Mouse (Mus musculus) ZHBTc4 (cell line): ENCODE measurements at regions not wholly inside any gene's neighbourhood (a gene's known extent, or its start where the extent isn't known, plus 50 kb on each side); places are given as distances from the start of the nearest gene placed in this dataset.

Experiments used
- DNase-seq: peaks from one replicate; pipeline ENCODE4 v3.0.0-alpha.2; 2011; ENCODE audit warnings: low read depth, low spot score

DNA sequence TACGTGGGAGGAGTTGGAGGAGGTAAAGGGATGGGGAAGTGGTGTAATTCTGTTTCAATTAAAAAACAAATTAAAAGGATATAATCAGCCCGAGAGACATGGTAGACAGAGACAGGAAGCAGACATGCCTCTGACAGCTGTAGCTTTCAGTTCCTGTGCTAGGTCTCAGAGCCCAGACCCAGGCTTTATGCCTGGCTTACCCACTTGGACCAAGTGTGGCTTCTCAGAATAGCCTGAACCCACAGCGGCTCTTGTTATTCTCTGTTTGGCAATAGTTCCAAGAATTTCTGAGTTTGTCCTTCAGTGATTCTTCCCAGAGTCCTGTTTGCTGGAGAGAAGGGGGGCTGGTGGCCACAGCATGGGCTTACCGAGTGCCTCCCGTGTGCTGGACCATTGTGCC is 182.4 kb downstream of the Pten start:
- no peak for DNase-seq

DNA sequence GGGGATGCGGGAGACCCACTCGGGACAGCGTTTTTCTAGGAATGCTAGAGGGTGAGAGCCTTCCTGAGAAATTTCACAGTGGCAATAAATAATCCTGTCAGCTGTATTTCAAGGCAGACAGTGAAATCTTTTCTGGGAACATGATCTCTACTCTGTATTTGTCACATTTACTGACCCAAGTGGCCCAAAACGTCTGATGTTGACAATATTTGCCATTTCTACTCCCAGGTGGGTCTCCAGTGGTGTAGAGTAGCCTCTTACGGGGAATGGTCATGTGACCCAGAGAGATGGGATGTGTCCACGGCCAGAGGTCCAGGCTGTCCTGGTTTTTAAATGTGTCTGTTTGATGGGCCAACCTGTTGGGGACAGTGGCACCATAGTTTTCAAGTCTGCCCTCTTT is 183.5 kb downstream of the Pten start:
- no peak for DNase-seq

DNA sequence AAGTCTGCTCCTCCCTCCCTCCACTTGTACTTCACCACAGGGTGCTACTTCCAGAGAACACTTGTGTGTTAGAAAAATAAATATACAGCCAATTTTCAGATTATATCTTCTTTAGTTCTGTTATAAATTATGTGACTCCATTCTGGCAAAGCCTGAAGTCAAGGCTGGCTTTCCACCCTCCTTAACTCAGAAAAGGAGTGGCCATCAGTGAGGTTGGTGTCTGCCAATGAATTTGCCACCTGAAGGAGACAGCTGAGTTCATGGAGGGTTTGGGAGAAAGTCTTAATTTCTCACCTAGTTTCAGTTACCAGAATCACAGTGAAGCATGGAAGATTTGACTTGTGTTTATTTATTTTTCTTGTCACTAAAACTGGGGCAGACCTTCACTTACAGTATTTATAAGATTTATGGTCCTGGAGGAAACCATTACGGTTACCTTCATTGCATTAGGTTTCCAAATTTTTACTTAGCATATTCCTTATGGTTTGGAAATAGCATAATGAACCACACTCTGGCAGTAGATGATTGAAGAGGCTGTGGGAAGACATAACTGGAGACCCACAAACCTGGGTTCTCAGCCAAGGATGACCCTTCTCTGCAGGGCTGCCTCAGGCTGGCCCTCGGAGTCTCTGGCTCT is 186.4 kb downstream of the Pten start:
- no peak for DNase-seq

DNA sequence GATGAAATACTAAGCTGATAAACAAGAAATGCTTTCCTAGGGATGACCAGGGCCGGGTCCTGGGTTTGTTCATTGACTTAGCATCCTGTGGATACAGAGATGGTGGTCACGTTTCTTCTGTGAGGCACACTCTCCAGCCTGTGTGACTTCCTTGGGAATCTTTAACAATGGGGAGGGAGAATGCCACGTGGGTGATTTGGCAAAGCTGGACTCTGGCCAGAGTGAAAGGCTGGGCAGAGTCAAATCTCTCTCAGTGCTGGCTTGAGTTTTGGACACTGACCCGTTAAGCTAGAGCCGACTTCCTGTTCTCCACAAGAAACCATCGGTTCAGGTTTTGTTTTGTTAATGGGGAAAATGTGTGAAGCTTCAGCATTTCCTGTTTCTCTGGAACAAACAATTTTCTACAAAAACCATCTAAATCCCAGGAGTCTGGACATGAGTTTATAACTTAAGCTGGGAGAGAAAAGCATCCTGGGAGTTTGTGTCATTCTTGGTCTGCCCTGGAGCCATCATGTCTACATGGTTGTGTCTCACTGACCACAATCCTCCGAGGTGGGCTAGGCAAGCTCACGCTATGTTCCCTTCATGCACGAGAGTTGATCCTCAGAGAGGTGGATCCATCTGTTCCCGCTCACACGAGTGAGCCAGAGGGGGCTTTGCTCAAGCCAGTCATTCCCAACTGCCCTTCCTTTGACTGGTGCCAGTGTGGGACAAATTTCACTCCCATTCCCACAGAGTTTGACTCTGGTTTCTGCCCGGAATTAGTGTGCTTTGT is 190.0 kb downstream of the Pten start:
- DNase-seq = no peak

DNA sequence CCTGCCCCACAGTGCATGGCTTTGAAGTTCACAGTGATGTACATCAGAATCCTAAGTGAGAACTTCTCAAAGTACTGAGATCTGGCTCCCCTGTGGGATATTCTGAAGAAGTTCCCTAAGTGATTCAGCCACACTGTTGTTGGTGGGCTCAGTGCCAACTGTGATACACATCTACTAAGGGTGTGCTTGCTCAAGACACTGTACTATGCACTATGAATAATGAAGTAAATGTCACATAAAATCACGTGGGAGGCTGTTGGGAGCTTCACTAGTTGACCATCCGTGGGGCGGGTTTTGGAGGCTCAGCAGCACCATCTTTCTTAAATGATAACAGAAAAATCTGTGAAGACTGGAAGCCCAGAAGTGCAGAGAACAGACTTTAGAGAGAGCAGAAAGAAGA is 193.0 kb downstream of the Pten start:
- DNase-seq = no peak

DNA sequence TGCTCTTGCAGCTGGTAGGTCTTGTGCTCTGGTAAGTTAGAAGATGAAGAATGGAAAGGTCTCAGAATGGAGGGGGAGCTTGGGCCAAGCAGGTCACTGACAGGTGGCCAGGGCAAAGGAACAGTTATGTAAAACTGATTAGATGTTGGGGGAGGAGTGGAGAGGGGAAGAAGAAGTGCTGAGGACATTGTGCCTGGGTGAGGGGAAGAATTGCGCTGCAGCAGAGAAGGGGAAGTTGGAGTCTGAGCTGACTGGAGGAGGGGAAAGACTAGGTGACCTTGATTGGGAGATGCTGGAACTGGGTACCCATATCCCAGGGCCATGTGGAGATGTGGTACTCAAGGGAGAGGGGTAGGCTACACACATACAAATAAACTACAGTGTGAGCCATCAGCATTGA is 193.5 kb downstream of the Pten start:
- no peak for DNase-seq

DNA sequence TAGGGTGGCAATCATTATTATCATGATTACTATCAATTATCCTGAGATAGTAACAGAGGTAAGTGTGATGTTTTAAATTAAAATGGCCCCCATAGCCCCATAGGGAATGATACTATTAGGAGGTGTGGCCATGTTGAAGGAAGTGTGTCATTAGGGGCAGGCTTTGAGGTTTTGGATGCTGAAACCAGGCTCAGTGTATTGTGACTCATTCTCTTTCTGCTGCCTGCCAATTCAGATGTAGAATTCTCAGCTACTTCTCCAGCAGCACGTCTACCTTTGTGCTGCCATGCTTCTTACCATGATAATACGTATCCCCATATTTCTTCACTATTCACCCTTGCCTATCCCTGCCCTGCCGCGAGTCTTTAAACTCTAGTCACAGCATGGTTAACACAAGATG is 195.1 kb downstream of the Pten start:
- no peak for DNase-seq

DNA sequence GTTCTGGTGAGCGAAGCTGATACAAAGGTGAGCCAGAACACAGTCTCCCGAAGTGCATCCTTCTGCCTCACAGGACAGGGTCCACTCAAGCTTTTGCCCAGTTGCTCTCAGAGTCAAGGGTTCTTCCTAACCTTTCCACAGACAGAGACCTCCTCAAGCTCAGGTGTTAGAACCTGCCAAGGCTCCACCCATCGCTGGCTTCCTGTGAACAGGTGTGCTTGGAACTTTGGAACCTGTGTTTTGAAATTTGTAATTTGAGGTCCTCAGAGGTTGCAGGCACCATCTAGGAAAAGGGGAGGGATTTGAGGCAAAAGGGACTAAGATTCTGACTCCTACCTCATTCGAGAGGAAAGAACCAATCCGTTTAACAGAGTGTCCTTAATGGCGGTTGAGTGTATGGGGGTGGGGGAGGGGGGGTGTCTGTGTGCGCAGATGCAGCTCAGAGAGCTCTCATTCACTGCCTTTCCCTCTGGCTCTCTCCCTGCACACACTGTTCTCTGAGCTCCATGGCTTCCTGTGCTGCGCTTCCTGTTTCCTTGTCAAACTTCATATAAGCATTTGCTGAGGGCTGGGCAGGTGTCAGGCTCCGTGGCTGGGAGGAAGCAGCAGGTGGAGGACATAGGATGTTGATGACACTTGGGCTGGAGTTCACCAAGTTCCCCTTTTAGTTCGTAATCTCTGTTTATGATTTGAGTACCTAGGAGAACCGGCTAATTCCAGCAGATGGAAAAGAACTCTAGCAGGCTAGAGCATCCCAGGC is 195.8 kb downstream of the Pten start:
- DNase-seq = peak; percentile 41

DNA sequence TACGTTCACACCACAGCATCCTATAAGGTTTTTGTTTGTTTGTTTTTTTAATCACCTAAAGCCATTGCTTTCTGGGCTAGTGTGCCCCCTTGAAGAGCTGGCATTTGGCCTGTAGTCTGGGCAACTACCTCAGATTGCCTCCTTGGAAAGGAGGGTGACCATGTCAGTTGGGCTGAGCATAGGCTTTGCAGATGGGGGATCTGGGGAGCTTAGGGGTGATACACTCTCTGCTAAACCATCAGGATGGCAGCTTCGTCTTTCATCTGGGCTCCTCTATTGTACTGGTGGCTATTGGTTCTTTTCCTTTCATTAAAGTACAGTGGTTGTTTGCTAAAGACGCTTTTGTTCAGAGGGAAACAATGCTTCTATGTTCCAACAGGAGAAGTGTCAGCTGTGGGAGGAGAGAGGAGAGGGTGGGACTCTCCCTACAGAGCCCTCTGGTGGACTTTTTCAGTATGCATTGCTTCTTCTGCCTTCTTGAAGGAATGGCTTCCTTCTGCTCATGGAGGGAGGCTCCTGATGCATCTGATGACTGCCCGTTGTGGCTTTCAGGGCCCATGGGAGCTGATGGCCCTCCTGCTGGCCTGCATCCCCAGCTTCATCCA is 196.8 kb downstream of the Pten start:
- peak; percentile 78 for DNase-seq

DNA sequence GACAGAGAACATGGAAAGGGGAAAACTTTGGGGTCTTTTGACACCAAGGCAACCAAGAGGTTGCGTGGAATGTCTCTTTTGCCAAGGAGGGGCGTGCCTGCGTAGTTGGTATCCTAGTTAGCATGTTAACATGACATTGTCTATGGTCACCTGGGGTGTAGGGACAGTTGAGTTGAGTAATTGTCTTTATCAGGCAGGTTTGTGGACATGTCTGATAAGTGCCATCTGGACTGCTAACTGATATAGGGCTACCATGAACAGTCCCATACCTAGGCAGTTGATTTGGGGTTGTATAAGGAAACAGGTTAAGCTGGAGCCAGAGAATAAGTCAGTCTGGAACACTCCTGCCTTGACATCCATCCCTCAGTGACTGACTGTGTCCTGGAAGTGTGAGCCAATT is 197.6 kb downstream of the Pten start:
- no peak for DNase-seq

DNA sequence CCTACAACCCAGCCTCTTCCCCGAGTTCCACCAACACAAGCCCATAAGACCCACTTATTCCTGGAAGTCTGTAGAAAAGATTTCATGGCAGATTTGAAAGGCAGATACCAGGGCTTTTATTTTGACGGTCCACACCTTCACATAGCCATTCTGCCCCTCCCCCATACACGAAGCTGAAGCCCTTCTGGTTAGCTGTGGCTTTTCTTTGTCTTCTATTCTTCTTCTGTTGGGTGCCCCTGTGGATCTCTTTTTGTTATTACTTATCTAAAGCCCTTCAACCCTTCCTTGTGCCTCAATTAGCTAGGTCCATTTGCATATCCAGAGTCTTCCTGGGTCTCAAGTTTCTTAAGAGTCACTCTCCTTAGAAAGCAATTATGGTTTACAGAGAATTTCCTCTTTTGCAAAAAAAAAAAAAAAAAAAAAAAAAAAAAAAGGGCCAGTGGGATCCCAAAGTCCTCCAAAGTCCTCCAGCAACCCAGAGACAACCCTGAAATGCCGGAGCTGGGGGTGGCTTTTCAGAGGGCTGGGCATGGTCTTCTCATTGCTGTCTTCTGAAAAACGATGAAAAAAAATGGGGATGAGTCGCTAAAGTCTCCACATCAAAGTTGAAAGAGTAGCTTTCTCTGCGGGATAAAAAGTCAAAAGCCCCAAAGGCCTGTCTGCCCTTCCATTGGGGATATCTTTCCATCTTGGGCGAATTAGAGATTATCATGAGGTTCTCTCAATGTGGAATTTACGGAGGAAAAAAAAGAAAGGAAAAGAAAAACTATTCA is 199.0 kb downstream of the Pten start:
- DNase-seq = peak; percentile 91

DNA sequence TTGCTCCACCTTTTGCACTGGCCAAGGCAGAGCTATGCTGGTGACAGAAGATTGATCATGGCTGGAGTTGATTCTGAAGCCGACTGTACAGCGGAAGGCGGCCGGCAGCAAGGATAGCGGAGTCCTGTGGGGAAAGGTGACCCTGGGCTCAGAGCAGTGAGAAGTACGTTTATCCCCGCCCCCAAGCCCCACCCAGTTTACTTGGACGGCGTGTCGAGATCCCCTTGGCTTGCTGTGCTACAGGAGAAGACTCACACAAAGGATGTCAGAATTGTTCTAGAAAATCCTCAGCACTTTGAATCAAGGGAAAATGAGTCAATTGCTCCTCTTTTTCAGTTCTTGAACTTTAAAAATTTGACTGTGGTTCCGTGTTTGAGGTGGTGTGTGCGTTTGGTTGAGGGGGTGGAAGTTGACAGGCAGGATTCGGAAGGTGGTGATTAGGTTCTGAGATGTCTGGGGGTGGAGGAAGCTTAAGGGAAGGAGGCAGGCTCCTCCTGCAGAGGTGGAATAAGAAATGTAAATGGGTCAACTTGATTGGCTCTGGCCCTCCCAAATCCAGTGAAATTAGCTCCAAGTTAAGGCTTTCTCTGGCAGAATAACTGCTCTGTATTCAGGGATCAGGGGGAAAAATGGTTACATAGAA is 199.7 kb downstream of the Pten start:
- peak; percentile 93 for DNase-seq

DNA sequence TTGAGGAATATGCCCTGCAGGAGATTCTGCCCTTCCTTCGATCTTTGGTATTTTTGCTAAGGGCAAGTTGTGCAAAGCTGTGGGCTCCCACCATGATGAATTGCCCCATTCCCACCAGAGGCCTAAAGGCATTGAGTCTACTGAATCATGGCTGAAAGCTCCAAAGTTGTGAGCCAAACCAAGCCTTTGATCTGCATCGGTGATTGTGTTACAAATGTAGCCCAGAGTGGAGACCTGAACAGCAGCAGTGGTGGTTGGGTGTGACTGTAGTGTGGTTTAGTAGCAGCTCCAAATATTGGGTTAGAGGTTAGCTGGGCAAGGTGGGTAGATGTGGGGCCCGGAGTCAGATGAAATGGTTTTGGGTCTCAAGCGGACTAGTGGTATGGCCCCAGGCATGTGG is 201.0 kb downstream of the Pten start:
- peak; percentile 80 for DNase-seq

DNA sequence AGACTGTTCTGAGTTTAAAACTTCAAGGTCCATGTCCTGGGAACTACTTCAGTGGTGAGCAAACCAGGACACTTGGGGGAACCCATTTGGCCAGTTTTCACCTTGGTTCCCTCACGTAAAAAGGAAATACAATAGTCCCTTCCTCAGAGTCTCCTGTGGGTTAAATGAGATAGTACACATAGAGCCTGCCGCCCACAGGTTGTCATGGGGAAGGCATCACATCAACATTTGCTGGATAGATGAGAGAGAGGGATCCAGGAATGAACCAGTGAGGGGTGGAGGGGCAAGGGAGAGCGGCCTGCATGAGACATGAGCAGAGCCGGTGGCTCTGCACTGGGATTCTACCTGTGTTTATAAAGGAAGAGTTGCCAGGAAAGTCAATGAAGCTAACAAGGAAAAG is 201.5 kb downstream of the Pten start:
- peak; percentile 68 for DNase-seq

DNA sequence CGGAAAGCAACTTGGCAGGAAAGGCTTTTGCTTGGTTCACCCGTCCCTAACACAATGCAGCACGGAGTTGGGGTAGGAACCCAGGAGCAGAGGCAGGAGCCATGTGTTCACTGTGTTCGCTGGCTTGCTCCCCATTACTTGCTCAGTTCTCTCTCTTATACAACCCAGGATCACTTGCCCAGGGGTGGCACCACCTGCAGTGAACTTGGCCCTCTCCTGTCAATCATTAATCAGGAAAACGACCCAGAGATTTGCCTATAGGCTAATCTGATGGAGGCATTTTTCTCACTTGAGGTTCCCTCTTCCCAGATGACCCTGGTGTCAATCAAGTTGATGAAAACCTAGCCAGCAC is 202.5 kb downstream of the Pten start:
- DNase-seq = no peak

DNA sequence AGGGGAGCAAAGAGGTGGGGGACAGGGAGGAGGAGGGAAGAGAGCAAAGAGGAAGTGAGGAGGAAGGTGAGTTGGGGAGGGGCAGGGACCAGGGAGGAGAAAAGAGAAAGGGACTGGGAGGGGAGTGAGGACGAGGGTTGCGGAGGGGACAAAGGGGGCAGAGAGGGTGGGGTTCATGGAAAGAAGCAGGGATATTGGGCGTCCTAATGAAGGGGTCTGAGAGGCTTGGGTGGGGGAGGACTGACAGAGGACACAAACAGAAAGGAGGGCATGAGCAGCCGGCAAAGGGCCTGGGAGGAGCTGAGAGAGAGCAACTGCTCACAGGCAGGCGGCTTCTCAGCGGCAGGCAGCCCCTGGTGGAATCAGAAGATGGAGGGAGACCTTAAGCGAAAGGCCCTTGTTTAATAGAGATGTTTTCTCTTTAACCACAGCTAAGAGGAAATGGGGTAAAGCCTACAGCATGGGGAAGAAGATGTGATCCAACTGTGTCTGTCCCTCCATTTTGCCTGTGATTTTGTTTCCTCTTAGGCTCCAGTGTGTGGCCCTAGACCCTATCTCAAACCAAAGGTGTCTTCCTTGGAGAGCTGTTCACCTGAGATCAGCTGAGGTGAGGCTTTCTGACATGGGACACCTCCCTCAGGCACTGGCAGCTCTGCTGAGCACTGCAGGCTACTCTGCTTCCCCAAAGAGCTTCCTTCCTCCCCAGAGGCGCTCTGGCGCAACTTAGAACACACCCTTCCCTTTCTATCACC is 203.1 kb downstream of the Pten start:
- DNase-seq = peak; percentile 29

DNA sequence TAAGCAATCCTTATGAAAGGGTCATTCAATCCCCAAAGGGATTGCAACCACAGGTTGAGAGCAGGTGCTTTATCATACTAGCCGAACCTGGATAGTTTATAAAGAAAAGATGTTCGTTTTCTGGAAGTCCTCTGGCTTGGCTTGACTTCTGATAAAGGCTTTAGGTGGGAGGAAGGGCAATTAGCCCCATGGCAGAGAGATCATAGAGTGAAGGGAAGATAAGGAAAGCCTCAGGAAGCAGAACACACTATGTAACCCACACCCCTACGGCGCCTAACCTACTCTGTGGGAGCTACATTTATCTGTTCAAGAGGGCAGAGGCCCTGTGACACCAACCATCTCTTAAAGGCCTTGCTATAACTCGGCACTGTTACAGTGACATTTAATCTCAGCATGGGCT is 204.2 kb downstream of the Pten start:
- DNase-seq = no peak

DNA sequence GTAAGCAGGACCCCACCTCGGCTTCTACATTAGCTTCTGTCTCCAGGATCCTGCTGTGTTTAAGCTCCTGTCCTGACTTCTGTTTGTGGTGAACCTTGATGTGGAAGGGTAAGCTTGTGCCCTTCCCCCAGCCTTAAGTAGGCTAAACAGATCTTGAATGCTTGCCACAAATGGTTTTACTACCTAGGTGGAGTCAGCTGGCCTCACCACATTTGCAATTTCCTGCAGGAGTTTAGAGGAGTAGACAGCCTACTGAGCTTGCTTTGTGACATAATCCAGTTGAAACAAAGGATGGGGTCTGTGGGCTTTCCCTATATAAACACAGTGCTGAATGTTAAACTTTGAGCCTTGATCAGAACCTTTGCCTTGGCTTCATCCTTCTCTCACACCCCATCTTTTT is 206.7 kb downstream of the Pten start:
- peak; percentile 92 for DNase-seq

DNA sequence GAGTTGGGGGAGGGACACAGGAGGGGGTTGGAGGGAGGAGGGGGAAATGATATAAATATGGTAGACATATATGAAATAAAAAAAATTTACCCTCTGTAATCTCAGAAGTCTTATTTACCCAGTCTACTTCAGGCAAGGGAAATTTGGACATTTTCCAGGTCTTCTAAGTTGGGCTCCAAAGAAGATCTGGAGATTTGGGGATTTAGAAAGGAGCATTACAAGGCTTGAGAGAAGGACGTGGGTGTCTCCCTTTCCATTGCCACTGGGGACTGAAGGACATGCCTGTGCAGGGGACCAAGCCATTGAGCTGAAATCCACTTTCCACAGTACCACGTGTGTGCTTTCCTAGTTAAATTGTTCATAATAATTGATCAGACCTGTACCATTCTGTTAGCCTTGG is 208.2 kb downstream of the Pten start:
- DNase-seq = no peak

DNA sequence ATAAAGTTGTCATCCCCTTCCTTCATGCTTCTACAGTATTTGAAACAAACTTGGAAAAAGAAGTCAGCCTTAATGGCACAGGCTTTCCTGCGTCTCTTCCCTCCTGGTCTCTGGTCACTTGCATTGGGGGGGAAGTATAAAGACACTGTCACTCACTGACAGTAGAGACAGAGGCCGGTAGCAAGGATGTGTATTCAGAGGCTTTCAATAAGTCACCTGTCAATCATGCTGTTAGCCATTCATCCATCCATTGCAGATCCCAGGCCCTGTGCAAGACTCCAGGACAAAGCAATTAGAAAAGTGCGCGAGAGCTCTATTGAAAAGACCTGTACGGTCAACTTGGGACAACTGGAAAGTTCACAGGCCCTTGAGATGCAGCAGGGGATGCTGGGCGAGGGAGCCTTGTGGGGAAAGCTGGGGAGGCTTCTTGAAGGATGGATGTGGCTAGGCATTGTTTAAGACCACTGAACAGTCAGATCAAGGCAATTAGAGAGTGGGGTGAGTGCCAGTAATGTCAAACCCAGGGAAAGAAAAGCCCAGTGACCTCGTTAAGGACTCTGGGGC is 212.0 kb downstream of the Pten start:
- DNase-seq = no peak
